9 mouse cellular contexts compared by ENCODE assay signal in the genomic region with DNA sequence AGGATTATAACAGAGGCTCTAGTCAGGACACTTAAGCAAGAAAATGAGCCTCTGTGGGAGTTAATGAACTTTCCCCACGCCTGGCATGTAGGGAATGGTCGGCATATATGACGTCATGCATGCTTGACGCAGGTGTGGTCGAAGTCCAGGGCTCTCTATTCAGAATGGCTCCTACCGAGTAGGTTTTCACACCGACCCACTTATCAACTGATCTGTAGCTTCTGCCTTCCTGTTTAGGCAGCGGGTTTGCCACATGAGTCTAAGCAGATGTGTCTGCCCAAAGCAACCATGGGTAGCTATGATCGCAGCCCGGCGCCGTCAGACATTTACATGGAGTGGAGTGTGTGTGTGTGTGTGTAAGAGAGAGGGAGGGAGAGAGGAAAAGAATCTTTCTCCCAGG. TPM values are rescaled to one million over a fixed set of nuclear protein-coding genes. Genes with fewer than 3 reads are reported as not detected.
DNase-seq lines count a peak whose midpoint lies in the region; ATAC-seq and TF ChIP-seq lines count a peak whose summit lies in the region.
"Had no signal": no experiment of that assay in that cellular context is flagged by ENCODE, and none has a peak within 500 bp of the region (broad histone marks: within the 10 kb centered on the region; RNA-seq: fewer than 3 reads in every experiment).

No protein-coding gene starts in this region.

- H3K4me1 ChIP-seq in lung, embryonic 14.5 days (ENCODE audit: insufficient read depth), result peaks cover 35% of the 10 kb centered on the region

- WGBS in lung, embryonic 14.5 days, result 72% methylated on average over 12 of the region's 12 CpGs

- H3K4me2 ChIP-seq in lung, embryonic 14.5 days, result no peak overlapping the region

- H3K9ac ChIP-seq in lung, embryonic 14.5 days, result no peak overlapping the region

- H3K27ac ChIP-seq in lung, embryonic 14.5 days (ENCODE audit: low read depth), result 0 out of 2 replicates have a peak overlapping the region, but pooled peaks have one; percentile 30

- 0 out of 2 replicates have a peak, but pooled peaks cover 3% of the 10 kb centered on the region for H3K36me3 ChIP-seq in lung, embryonic 14.5 days (ENCODE audit: insufficient read depth)

- ATAC-seq in lung, embryonic 14.5 days (ENCODE audit: insufficient read depth), result no peak

- DNase-seq in lung, embryonic 14.5 days, result no peak
- DNase-seq in lung, postnatal 25 days (ENCODE audit: low spot score), result no peak
- peak; percentile 87 for DNase-seq in ZHBTc4 (ENCODE audit: low read depth, low spot score)
- DNase-seq in lung, postnatal 36 days, result peak; percentile 63
- peak; percentile 79 for DNase-seq in thymus, postnatal 25 days
- DNase-seq in cerebellum, adult 11 months, result no peak
- DNase-seq in urinary bladder, postnatal 4 days (ENCODE audit: low spot score in 2 of 2), result no peak
- DNase-seq: adrenal gland, adult 2 months; gastrocnemius, postnatal 36 days had no signal

- no peak overlapping the region for H3K4me3 ChIP-seq in lung, embryonic 14.5 days (ENCODE audit: low read depth, low read length)

- no peak for TF ChIP-seq CTCF in lung, embryonic 14.5 days (IDR thresholded peaks at IDR 0.05; ENCODE audit: low read depth)

- H3K9me3 ChIP-seq in lung, embryonic 14.5 days (ENCODE audit: low read depth, low read length), result no peaks in the 10 kb centered on the region

- H3K27me3 ChIP-seq in lung, embryonic 14.5 days (ENCODE audit: insufficient read depth, low read length), result no peaks in the 10 kb centered on the region

RNA-seq across cellular contexts. Expression of a gene that starts 14.6 kb away (rescaled TPM):
- 64.4 and 66.5 TPM in 2 replicates for polyA plus RNA-seq in lung, embryonic 14.5 days (2014; fragmentation: Nextera tagmentation; extraction: Ambion mirVana)

Comparison
In these comparisons a context has a peak if more than half of its experiments do, and no peak if none do; other contexts are left out.
1. DNase-seq: peak in ZHBTc4 (single experiment), lung, postnatal 36 days (single experiment) and thymus, postnatal 25 days (single experiment); none in lung, embryonic 14.5 days (single experiment), lung, postnatal 25 days (single experiment), cerebellum, adult 11 months (single experiment) and urinary bladder, postnatal 4 days (0 of 2).